Mouse (Mus musculus) cortical plate, adult 2 months (tissue): ENCODE measurements around the gene Reep6.
A peak's percentile ranks its signal among the peaks of the same experiment; 100 is the strongest.

Experiments used
- CTCF ChIP-seq: fragments of 200-500 bp; IDR thresholded peaks from 2 replicates; pipeline ENCODE4 v1.5.1; 2011; ENCODE audit warnings: mild to moderate bottlenecking, control low read depth, low read length; ENCODE audit not compliant: insufficient read depth; ENCODE audit errors: extremely low read depth
- POLR2A ChIP-seq: fragments of 200-500 bp; IDR thresholded peaks from 2 replicates; pipeline ENCODE4 v1.6.1; 2011; ENCODE audit warnings: mild to moderate bottlenecking, low read length, control low read depth; ENCODE audit not compliant: insufficient read depth; ENCODE audit errors: extremely low read depth

DNA sequence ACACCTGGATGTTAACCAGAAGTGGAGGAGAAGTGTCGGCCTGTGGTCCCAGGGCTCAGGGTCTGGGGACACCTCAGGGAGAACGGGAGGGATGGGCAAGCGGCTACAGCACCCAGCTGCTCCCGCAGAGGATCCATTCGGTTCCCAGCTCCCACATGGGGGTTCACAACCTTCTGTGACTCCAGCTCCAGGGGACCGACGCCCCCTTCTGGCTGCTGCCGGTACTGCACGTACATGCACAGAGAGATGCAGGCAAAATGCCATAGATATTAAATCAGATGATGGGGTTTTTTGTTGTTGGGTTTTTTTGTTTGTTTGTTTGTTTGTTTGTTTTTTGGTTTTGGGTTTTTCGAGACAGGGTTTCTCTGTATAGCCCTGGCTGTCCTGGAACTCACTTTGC lies 48.0 kb downstream of the Reep6 start:
- TF ChIP-seq POLR2A (no peak), CTCF (peak; percentile 31; the same call in 1 of the 2 replicates)
